Mouse (Mus musculus) heart, embryonic 13.5 days (tissue): ENCODE measurements around the gene Gm13889. TPM values are rescaled to one million over a fixed set of nuclear protein-coding genes. Genes with fewer than 3 reads are reported as not detected.

Experiments used
- ATAC-seq: fragments of 200-750 bp; cut with Nextera tagmentation; 2 replicates; pipeline ENCODE4 v1.8.0; 2017; ENCODE audit warnings: moderate TSS enrichment; ENCODE audit not compliant: insufficient number of reproducible peaks, low FRiP score, low TSS enrichment; ENCODE audit errors: extremely low read depth
- H3K27ac ChIP-seq: fragments of 300-500 bp; sonication (generic); replicated peaks from 2 replicates; pipeline ENCODE4 v1.5.1; 2015; ENCODE audit warnings: moderate library complexity, mild to moderate bottlenecking, inconsistent platforms
- H3K27me3 ChIP-seq: fragments of 300-500 bp; sonication (generic); replicated peaks from 2 replicates; pipeline ENCODE4 v1.6.1; 2015; ENCODE audit warnings: mild to moderate bottlenecking, inconsistent platforms
- H3K36me3 ChIP-seq: fragments of 300-500 bp; sonication (generic); 2 replicates; pipeline ENCODE4 v1.6.1; 2015; ENCODE audit warnings: mild to moderate bottlenecking, inconsistent platforms
- H3K4me1 ChIP-seq: fragments of 300-500 bp; sonication (generic); 2 replicates; pipeline ENCODE4 v1.6.1; 2015; ENCODE audit warnings: inconsistent platforms
- H3K4me2 ChIP-seq: fragments of 300-500 bp; sonication (generic); 2 replicates; pipeline ENCODE4 v1.6.1; 2015; ENCODE audit warnings: inconsistent platforms, mild to moderate bottlenecking, moderate library complexity
- H3K4me3 ChIP-seq: fragments of 300-500 bp; sonication (generic); 2 replicates; pipeline ENCODE4 v1.5.1; 2015; ENCODE audit warnings: moderate library complexity, mild to moderate bottlenecking, inconsistent platforms
- H3K9ac ChIP-seq: fragments of 300-500 bp; sonication (generic); 2 replicates; pipeline ENCODE4 v1.6.1; 2015; ENCODE audit warnings: inconsistent platforms, mild to moderate bottlenecking, moderate library complexity
- H3K9me3 ChIP-seq: fragments of 300-500 bp; sonication (generic); 2 replicates; pipeline ENCODE4 v1.6.1; 2016; ENCODE audit warnings: inconsistent platforms
- WGBS: fragments of 180-500 bp; shearing (Covaris S2); methylation state at CpG from one replicate; pipeline ENCODE4 v1.1.7; 2015; ENCODE audit warnings: mixed read lengths; 5-methylcytosine and 5-hydroxymethylcytosine counted together
- polyA plus RNA-seq: library from polyadenylated mRNA; unstranded; fragments of >200 nt; fragmentation: Nextera tagmentation; extraction: Ambion mirVana; gene quantifications from 2 replicates; pipeline ENCODE4 v1.2.1, GENCODE M21; 2015

The Gm13889 gene
- polyA plus RNA-seq, 1 experiment from 2014 or later: 4.3 TPM

GRCm38 (mm10) chr2:93927701-93928437, 29.1 kb downstream of the Gm13889 start:
- H3K9ac ChIP-seq: no peak overlapping the region
- H3K27me3 ChIP-seq: peaks cover 51% of the 10 kb centered on the region
- no peak for ATAC-seq
- H3K4me2 ChIP-seq: no peak overlapping the region
- H3K4me3 ChIP-seq: no peak overlapping the region
- no peaks in the 10 kb centered on the region for H3K36me3 ChIP-seq
- no peaks in the 10 kb centered on the region for H3K9me3 ChIP-seq
- H3K4me1 ChIP-seq: 0 out of 2 replicates have a peak, but pooled peaks cover 3% of the 10 kb centered on the region
- H3K27ac ChIP-seq: no peak overlapping the region
- 60% methylated on average over 13 of the region's 13 CpGs for WGBS

GRCm38 (mm10) chr2:93926141-93926540, 30.9 kb downstream of the Gm13889 start:
- no peak for ATAC-seq
- H3K9ac ChIP-seq: no peak overlapping the region

GRCm38 (mm10) chr2:93919093-93919492, 37.9 kb downstream of the Gm13889 start:
- Histone ChIP-seq H3K4me3 (no peak overlapping the region), H3K4me2 (no peak overlapping the region), H3K27ac (no peak overlapping the region), H3K9me3 (no peaks in the 10 kb centered on the region), H3K36me3 (no peaks in the 10 kb centered on the region), H3K27me3 (peaks cover 15% of the 10 kb centered on the region), H3K4me1 (no peaks in the 10 kb centered on the region), H3K9ac (no peak overlapping the region)
- WGBS: 74% methylated on average over 3 of the region's 3 CpGs
- no peak for ATAC-seq

More at GRCm38 (mm10) chr2:93926141-93926540, 30.9 kb downstream of the Gm13889 start:
- Histone ChIP-seq H3K4me1 (0 out of 2 replicates have a peak, but pooled peaks cover 3% of the 10 kb centered on the region), H3K4me2 (no peak overlapping the region), H3K27ac (no peak overlapping the region), H3K36me3 (no peaks in the 10 kb centered on the region), H3K9me3 (no peaks in the 10 kb centered on the region), H3K27me3 (peaks cover 48% of the 10 kb centered on the region), H3K4me3 (no peak overlapping the region)
- WGBS: 93% methylated on average over 8 of the region's 8 CpGs

DNA sequence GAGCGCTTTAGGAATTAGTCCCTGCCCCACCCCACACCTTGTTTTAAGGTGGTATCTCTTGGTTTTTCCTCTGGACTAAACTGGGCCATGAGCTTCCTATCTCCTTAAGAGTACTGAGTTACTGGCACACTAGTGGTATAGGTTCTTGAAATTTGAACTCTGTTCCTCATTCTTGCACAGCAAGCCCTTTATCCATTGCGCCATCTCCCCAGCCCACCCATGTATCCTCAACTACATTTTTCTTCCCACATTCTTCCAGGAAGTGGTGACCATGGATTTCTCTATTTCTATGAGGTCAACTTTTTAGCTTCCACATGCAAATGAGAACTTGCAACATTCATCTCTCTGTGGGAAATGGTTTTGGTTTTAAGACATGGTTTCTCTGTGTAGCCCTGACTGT, 43.4 kb downstream of the Gm13889 start:
- Histone ChIP-seq H3K4me2 (no peak overlapping the region), H3K4me1 (0 out of 2 replicates have a peak, but pooled peaks cover 6% of the 10 kb centered on the region), H3K27me3 (peaks cover 24% of the 10 kb centered on the region), H3K36me3 (no peaks in the 10 kb centered on the region), H3K27ac (no peak overlapping the region), H3K9ac (no peak overlapping the region), H3K9me3 (no peaks in the 10 kb centered on the region), H3K4me3 (no peak overlapping the region)
- no peak for ATAC-seq
- 75% methylated on average over 2 of the region's 2 CpGs for WGBS

DNA sequence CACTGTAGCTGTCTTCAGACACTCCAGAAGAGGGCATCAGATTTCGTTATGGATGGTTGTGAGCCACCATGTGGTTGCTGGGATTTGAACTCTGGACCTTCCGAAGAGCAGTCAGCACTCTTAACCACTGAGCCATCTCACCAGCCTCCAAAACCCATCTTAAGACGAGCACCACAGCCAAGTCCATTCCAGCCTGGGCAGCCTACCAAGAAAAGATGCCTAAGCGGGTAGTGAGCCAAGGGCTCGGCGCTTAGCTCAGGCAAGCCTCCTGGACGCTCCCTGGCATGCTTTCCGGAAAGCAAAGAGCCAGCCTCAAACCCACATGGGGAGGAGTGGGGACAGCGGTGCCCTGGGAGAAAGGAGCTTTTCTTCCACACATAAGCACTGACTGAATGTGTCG, 45.1 kb downstream of the Gm13889 start:
- H3K27ac ChIP-seq: no peak overlapping the region
- H3K4me3 ChIP-seq: no peak overlapping the region
- no peaks in the 10 kb centered on the region for H3K9me3 ChIP-seq
- no peak overlapping the region for H3K9ac ChIP-seq
- 72% methylated on average over 10 of the region's 10 CpGs for WGBS
- ATAC-seq: no peak
- H3K36me3 ChIP-seq: no peaks in the 10 kb centered on the region
- H3K4me1 ChIP-seq: peaks cover 12% of the 10 kb centered on the region; the same call in 1 of the 2 replicates
- H3K4me2 ChIP-seq: no peak overlapping the region
- peaks cover 31% of the 10 kb centered on the region for H3K27me3 ChIP-seq

DNA sequence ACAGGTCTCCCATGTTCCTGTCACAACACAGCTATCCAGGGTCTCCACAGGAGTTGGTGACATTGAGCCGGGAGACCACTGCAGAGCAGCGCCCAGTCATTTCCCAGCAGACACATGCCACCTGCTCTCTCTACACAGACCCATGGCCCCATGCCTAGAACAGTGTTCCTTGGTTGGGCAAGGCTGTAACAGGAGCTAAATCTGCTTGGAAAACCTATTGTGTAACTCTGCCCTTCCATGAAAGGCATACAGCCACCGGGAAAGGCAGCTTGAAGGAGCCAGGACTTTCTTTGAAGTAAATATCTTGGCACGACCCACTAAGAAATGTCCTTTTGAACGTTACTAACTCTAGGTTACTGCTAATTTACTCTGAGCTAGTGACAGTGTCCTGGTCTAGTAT, 47.3 kb downstream of the Gm13889 start:
- WGBS: 68% methylated on average over 5 of the region's 5 CpGs
- H3K4me2 ChIP-seq: no peak overlapping the region
- no peak for ATAC-seq

DNA sequence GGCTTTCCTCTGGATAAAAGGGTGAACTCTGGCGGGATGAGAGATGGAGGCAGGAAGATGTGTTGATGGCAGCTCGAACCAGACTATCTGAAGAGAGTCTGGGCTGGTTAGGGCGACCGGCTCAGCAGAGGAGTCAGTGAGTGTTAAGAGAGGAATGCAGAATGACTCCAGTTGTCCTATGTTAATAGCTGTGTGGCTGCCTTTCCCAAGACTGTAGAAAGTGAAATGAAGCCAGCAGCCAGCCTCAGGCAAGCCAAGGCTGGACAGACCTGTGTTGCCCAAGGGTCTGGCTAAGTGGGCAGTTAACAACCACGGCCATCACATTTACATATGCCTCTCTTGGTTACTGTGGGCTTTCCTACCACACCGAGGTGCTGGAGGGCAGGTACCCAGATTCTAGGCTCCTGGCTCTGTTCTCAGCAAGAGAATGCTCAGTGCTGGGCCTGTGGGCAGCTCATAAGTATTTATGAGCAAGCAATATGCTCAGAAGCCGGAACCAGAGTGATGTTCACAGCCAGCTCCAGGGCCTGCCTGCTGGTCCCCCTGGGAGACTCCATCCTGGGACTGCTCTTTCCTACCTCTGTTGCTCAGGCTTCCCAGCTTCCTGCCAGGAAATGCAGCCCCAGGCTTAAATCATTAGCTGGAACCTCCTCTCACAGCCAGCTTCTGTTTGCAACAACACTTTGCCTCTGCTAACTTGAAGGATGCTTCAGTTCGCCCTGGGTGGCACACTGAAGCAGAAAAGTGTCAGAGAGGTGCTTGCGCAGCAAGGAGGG, 49.3 kb downstream of the Gm13889 start:
- Histone ChIP-seq H3K36me3 (no peaks in the 10 kb centered on the region), H3K27me3 (peaks cover 28% of the 10 kb centered on the region), H3K27ac (no peak overlapping the region), H3K4me1 (peaks cover 24% of the 10 kb centered on the region), H3K9me3 (no peaks in the 10 kb centered on the region), H3K9ac (no peak overlapping the region), H3K4me2 (no peak overlapping the region), H3K4me3 (no peak overlapping the region)
- 40% methylated on average over 9 of the region's 9 CpGs for WGBS
- no peak for ATAC-seq

More for the DNA sequence above, 47.3 kb downstream of the Gm13889 start:
- Histone ChIP-seq H3K36me3 (no peaks in the 10 kb centered on the region), H3K27ac (no peak overlapping the region), H3K9me3 (no peaks in the 10 kb centered on the region), H3K27me3 (peaks cover 28% of the 10 kb centered on the region), H3K9ac (no peak overlapping the region), H3K4me3 (no peak overlapping the region), H3K4me1 (peaks cover 12% of the 10 kb centered on the region; the same call in 1 of the 2 replicates)

DNA sequence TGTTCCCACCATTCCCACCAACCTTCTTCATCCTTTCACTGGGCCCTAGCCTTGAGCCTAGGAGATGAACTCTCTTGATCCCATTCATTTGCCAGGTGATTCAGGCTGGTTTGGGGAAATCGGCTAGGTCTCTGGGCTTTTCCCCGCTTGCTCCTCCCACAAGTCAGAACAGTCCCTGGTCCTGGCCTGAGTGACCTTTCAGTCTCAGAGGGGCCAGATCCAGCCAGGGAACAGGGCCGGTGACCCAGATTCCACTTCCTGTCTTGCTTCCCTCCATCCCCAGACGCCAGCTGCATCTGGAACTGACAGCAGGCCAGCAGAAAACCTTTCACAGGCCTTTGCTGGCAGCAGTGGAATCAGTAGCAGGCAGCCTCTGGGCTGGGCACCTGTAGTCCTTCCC, 50.7 kb downstream of the Gm13889 start:
- H3K4me3 ChIP-seq: no peak overlapping the region
- peaks cover 24% of the 10 kb centered on the region for H3K4me1 ChIP-seq
- H3K4me2 ChIP-seq: no peak overlapping the region
- ATAC-seq: no peak
- no peak overlapping the region for H3K9ac ChIP-seq
- no peaks in the 10 kb centered on the region for H3K36me3 ChIP-seq
- 44% methylated on average over 4 of the region's 4 CpGs for WGBS
- H3K27me3 ChIP-seq: peaks cover 34% of the 10 kb centered on the region
- H3K9me3 ChIP-seq: no peaks in the 10 kb centered on the region
- H3K27ac ChIP-seq: no peak overlapping the region

Other genes with a start within 250 kb of the Gm13889 start
- gene Ext2, start 134.6 kb downstream of the Gm13889 start, polyA plus RNA-seq: 68.3 and 72.2 TPM in 2 replicates
- 6.1 and 7.6 TPM in 2 replicates for gene Accs, start 107.3 kb downstream of the Gm13889 start, polyA plus RNA-seq
- not detected in 2 replicates for gene Accsl, start 88.0 kb downstream of the Gm13889 start, polyA plus RNA-seq
- gene Gm27027, start 39.2 kb upstream of the Gm13889 start, polyA plus RNA-seq: not detected in 2 replicates
- 63.6 and 64.9 TPM in 2 replicates for gene Alkbh3, start 53.6 kb upstream of the Gm13889 start, polyA plus RNA-seq
- gene Hsd17b12, start 200.8 kb upstream of the Gm13889 start, polyA plus RNA-seq: 66.7 and 72.1 TPM in 2 replicates